Mouse (Mus musculus) megakaryocyte-erythroid progenitor cell, adult 5 weeks (primary cell): Measurements from ENCODE around the gene Ccdc7a. TPM values are rescaled to one million over a fixed set of nuclear protein-coding genes. Genes with fewer than 3 reads are reported as not detected.

ENCODE experiments used
- polyA plus RNA-seq: library from polyadenylated mRNA; stranded (reverse); fragments of >175 nt; gene quantifications from 2 replicates; pipeline ENCODE4 v1.2.3, GENCODE M21; 2012

Gene Ccdc7a
- polyA plus RNA-seq, result not detected in 2 replicates

DNA sequence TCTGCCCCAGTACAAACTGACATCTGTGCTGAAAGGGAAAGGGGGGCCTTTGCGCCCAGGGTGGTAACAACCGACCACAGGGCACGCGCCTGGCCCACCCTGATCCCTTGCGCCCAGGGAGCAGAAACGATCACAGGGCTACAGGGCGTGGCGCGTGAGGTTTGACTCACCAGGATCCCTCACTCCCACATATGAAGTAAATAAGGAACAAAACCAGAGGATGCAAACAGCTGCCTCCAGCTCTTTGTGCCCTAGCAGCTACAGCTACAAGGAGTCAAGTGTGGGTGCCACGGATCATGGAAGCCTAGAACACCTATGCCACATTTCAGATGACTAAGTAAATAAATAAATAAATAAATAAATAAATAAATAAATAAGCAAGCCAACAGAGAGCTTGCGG, at the start of gene Ccdc7a:
Gene Ccdc7a, minus strand, starts transcription at position 101 of the 400 bp plus-strand sequence.

DNA sequence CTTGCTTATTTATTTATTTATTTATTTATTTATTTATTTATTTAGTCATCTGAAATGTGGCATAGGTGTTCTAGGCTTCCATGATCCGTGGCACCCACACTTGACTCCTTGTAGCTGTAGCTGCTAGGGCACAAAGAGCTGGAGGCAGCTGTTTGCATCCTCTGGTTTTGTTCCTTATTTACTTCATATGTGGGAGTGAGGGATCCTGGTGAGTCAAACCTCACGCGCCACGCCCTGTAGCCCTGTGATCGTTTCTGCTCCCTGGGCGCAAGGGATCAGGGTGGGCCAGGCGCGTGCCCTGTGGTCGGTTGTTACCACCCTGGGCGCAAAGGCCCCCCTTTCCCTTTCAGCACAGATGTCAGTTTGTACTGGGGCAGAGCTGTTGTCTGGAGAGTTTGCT, 1.5 kb upstream of the Ccdc7a start, which contains the start of gene Ccdc7b:
Gene Ccdc7b, plus strand, starts transcription at position 301 of the 400 bp plus-strand sequence.

DNA sequence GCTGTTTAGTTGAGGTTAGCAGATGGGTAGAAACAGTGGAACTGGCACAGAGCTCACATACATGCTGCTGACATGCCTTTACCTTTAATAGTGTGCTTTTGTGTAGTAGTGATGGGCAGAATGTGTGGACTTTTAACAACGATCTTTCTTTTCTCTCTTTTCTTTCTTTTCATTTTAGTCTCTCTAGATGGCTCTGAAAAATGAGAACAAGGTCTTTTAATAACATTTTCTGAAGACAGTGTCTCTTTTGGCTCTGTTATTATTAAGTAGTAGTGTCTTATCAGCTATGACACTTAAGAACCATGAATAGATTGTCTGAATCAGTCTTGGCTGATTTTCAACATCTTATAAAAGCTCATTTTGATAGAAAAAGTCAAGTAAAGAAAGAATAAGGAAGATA, 266.7 kb downstream of the Ccdc7a start, which contains the start of gene Gm3952:
Gene Gm3952, minus strand, starts transcription at position 101 of the 400 bp plus-strand sequence.

DNA sequence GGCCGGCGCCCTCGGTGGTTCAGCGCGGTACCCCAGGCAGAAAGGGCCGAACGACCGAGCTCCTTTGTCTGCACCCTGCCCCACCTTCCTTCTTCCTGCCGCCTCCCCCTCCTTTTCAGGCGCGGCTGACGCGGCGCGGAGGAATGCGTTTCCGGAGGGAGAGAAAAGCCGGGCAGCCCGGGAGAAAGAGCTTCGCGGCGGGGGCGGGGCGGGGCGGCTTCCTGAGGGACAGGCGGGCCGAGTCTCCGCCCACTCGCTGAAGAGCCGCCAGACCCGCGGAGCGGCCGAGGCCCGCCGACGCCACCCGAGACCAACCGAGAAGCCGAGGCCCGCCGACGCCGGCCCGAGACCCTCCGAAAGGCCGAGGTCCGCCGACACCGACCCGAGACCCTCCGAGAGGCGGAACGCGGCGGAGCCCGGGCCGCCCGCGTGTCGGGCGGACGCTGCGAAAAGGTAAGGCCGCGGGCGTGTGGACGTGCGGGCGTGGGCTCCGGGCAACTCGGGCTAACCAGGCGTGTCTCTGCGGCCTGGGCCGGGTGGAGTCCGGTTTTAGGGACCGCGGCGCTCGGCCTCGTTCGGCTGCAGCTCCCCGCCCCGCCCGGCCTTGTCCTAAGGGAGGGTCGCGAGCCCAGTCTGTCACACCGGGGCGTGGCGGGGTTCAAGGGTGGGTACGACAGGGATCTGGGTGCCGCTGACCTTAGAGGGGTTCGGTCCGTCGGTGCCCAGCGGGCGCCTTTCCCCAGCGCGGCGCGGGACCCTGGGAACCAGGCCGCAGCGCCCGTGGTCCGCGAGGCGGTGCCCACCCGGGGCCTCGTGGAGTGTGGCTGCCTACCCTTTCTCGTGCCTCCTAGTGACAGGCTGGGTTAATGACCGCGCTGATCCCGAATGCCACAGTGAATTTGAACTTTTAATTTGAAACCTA, 379.5 kb downstream of the Ccdc7a start, which contains the start of gene Itgb1:
Gene Itgb1, plus strand, starts transcription at position 148 of the 922 bp plus-strand sequence.

Other genes starting within 250 kb of the Ccdc7a start
- not detected in 2 replicates for gene Ccdc7b, start 1.6 kb upstream of the Ccdc7a start, polyA plus RNA-seq
- gene Gm10999, start 66.1 kb upstream of the Ccdc7a start, polyA plus RNA-seq, result not detected in 2 replicates
- gene 2610044O15Rik8, start 168.9 kb upstream of the Ccdc7a start, polyA plus RNA-seq, result 0.34 and 0.48 TPM in 2 replicates